Mouse (Mus musculus) midbrain, postnatal 0 days (tissue): ENCODE measurements around the gene Upk3bl. TPM values are rescaled to one million over a fixed set of nuclear protein-coding genes. Genes with fewer than 3 reads are reported as not detected.
"Not testable (repeated sequence)": the region's sequence is repeated elsewhere in the genome, so short reads cannot be mapped to it uniquely, and the experiment has no call there.

Experiments
- ATAC-seq: fragments of 200-750 bp; cut with Nextera tagmentation; 2 replicates; pipeline ENCODE4 v1.8.0; 2017; ENCODE audit warnings: moderate number of reproducible peaks, mild to moderate bottlenecking, moderate TSS enrichment, moderate library complexity; ENCODE audit not compliant: low FRiP score
- DNase-seq: peaks from one replicate; pipeline ENCODE4 v3.0.0-alpha.2; 2015; ENCODE audit warnings: low spot score
- H3K27ac ChIP-seq: fragments of 300-500 bp; sonication (generic); 2 replicates; pipeline ENCODE4 v1.5.1; 2014; ENCODE audit warnings: low read depth, mild to moderate bottlenecking, low read length, mixed read lengths
- H3K27me3 ChIP-seq: fragments of 300-500 bp; sonication (generic); 2 replicates; pipeline ENCODE4 v1.6.1; 2014; ENCODE audit warnings: low read length, control low read depth, mixed read lengths; ENCODE audit not compliant: insufficient read depth
- H3K36me3 ChIP-seq: fragments of 300-500 bp; sonication (generic); 2 replicates; pipeline ENCODE4 v1.6.1; 2014; ENCODE audit warnings: low read length, control low read depth, mixed read lengths; ENCODE audit not compliant: insufficient read depth
- H3K4me1 ChIP-seq: fragments of 300-500 bp; sonication (generic); 2 replicates; pipeline ENCODE4 v1.6.1; 2014; ENCODE audit warnings: mild to moderate bottlenecking, control low read depth, antibody characterized with exemption, low read length, mixed read lengths; ENCODE audit not compliant: insufficient read depth
- H3K4me2 ChIP-seq: fragments of 300-500 bp; sonication (generic); 2 replicates; pipeline ENCODE4 v1.6.1; 2014; ENCODE audit warnings: low read depth, mild to moderate bottlenecking, low read length, mixed read lengths; ENCODE audit not compliant: poor library complexity, severe bottlenecking
- H3K4me3 ChIP-seq: fragments of 300-500 bp; sonication (generic); 2 replicates; pipeline ENCODE4 v1.5.1; 2014; ENCODE audit warnings: low read depth, mild to moderate bottlenecking, low read length, moderate library complexity
- H3K9ac ChIP-seq: fragments of 300-500 bp; sonication (generic); replicated peaks from 2 replicates; pipeline ENCODE4 v1.6.1; 2014; ENCODE audit warnings: mild to moderate bottlenecking, low read length, moderate library complexity, mixed read lengths; ENCODE audit not compliant: poor library complexity, severe bottlenecking
- H3K9me3 ChIP-seq: fragments of 300-500 bp; sonication (generic); 2 replicates; pipeline ENCODE4 v1.6.1; 2016; ENCODE audit warnings: low read length, control low read depth
- CTCF ChIP-seq: IDR thresholded peaks from 2 replicates; pipeline ENCODE4 v1.5.1; 2016; ENCODE audit warnings: antibody characterized with exemption, mild to moderate bottlenecking
- WGBS: fragments of 180-500 bp; shearing (Covaris S2); extraction: QIAGEN DNeasy Blood & Tissue Kit; methylation state at CpG from one replicate; pipeline ENCODE4 v1.1.7; 2014; 5-methylcytosine and 5-hydroxymethylcytosine counted together
- microRNA-seq: library from miRNA; unstranded; fragments of <30 nt; microRNA quantifications from one replicate; pipeline ENCODE4, GENCODE M21; 2016; ENCODE audit warnings: borderline number of aligned reads
- polyA plus RNA-seq: library from polyadenylated mRNA; unstranded; fragments of >200 nt; fragmentation: Nextera tagmentation; extraction: Ambion mirVana; gene quantifications from 2 replicates; pipeline ENCODE4 v1.2.1, GENCODE M21; 2015
- total RNA-seq: library from RNA; depleted of rRNA; stranded (reverse); fragments of >200 nt; gene quantifications from 2 replicates; pipeline ENCODE4 v1.2.3, GENCODE M21; 2014; rRNA removed

Gene Upk3bl
- total and polyA plus RNA-seq, 2 experiments from 2014 or later = not detected

GRCm38 (mm10) chr5:136109042-136109441, 54.8 kb downstream of the Upk3bl start:
- Histone ChIP-seq H3K4me3 (no peak overlapping the region), H3K4me1 (no peaks in the 10 kb centered on the region), H3K27ac (no peak overlapping the region), H3K36me3 (0 out of 2 replicates have a peak, but pooled peaks cover 6% of the 10 kb centered on the region), H3K9ac (no peak overlapping the region), H3K4me2 (no peak overlapping the region), H3K9me3 (no peaks in the 10 kb centered on the region), H3K27me3 (no peaks in the 10 kb centered on the region)
- WGBS = 77% methylated on average over 3 of the region's 3 CpGs
- DNase-seq (no peak), ATAC-seq (no peak)
- no peak for TF ChIP-seq CTCF

DNA sequence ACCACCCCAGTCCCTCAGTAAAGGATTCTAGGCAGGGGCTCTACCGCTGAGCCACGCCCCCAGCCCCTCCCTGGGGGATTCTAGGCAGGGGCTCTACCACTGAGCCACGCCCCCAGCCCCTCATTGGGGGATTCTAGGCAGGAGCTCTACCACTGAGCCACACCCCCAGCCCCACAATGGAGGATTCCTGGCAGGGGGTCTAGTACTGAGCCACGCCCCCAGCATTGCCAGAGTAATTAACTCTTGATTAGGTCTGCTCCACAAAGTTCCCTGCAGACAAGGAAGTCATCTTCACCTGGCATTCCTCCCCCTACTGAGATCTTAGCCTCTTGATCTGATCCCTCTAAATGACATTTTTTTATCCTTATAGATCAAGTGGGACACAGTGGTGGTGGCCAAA, 59.3 kb downstream of the Upk3bl start:
- ATAC-seq, H3K27ac ChIP-seq, H3K4me3 ChIP-seq, H3K4me2 ChIP-seq, DNase-seq, H3K4me1 ChIP-seq, H3K27me3 ChIP-seq, H3K36me3 ChIP-seq, H3K9ac ChIP-seq, H3K9me3 ChIP-seq: not testable (repeated sequence)
- WGBS = 48% methylated on average over 4 of the region's 4 CpGs

Small RNAs within 50 kb of the gene (microRNA-seq; reads per million reads assigned to microRNA genes)
- gene Mir7035 = 2.7 reads per million

Other genes starting within 250 kb of the Upk3bl start
- 85.2 and 123 TPM in 2 replicates for gene Srrm3, start 247.6 kb upstream of the Upk3bl start, total RNA-seq
- 52.5 and 58.8 TPM in 2 replicates for gene Srrm3, start 247.6 kb upstream of the Upk3bl start, polyA plus RNA-seq
- gene Hspb1, start 166.6 kb upstream of the Upk3bl start, total RNA-seq = 26.2 and 28.8 TPM in 2 replicates
- gene Hspb1, start 166.6 kb upstream of the Upk3bl start, polyA plus RNA-seq = 19.2 and 19.3 TPM in 2 replicates
- gene Ywhag, start 119.9 kb upstream of the Upk3bl start, total RNA-seq = 357 and 411 TPM in 2 replicates
- gene Ywhag, start 119.9 kb upstream of the Upk3bl start, polyA plus RNA-seq = 906 and 919 TPM in 2 replicates
- 8.0 and 8.9 TPM in 2 replicates for gene Ssc4d, start 80.0 kb upstream of the Upk3bl start, total RNA-seq
- gene Ssc4d, start 80.0 kb upstream of the Upk3bl start, polyA plus RNA-seq = 3.6 TPM in 2 replicates
- gene Zp3, start 74.4 kb upstream of the Upk3bl start, total RNA-seq = 0.99 TPM in 1 of 2 replicates, not detected in the other
- 0.21 and 0.27 TPM in 2 replicates for gene Zp3, start 74.4 kb upstream of the Upk3bl start, polyA plus RNA-seq
- 22.3 and 25.4 TPM in 2 replicates for gene Dtx2, start 59.7 kb upstream of the Upk3bl start, total RNA-seq
- 20.1 and 20.5 TPM in 2 replicates for gene Dtx2, start 59.7 kb upstream of the Upk3bl start, polyA plus RNA-seq
- gene Upk3b, start 16.0 kb upstream of the Upk3bl start, total RNA-seq = not detected in 2 replicates
- not detected in 2 replicates for gene Upk3b, start 16.0 kb upstream of the Upk3bl start, polyA plus RNA-seq
- gene Rasa4, start 29.4 kb downstream of the Upk3bl start, total RNA-seq = 30.6 and 31.3 TPM in 2 replicates
- 26.8 and 29.6 TPM in 2 replicates for gene Rasa4, start 29.4 kb downstream of the Upk3bl start, polyA plus RNA-seq
- 129 and 142 TPM in 2 replicates for gene Polr2j, start 62.1 kb downstream of the Upk3bl start, total RNA-seq
- 230 and 237 TPM in 2 replicates for gene Polr2j, start 62.1 kb downstream of the Upk3bl start, polyA plus RNA-seq
- gene Lrwd1, start 81.6 kb downstream of the Upk3bl start, total RNA-seq = 25.4 and 33.2 TPM in 2 replicates
- 16.3 and 16.5 TPM in 2 replicates for gene Lrwd1, start 81.6 kb downstream of the Upk3bl start, polyA plus RNA-seq
- gene Alkbh4, start 81.7 kb downstream of the Upk3bl start, total RNA-seq = 16.7 and 21.2 TPM in 2 replicates
- gene Alkbh4, start 81.7 kb downstream of the Upk3bl start, polyA plus RNA-seq = 15.0 and 17.6 TPM in 2 replicates
- 108 and 136 TPM in 2 replicates for gene Orai2, start 116.2 kb downstream of the Upk3bl start, total RNA-seq
- gene Orai2, start 116.2 kb downstream of the Upk3bl start, polyA plus RNA-seq = 68.8 and 70.8 TPM in 2 replicates
- 7.9 and 24.0 TPM in 2 replicates for gene Prkrip1, start 144.5 kb downstream of the Upk3bl start, total RNA-seq
- 64.9 and 68.9 TPM in 2 replicates for gene Prkrip1, start 144.5 kb downstream of the Upk3bl start, polyA plus RNA-seq
- 51.2 and 58.0 TPM in 2 replicates for gene Sh2b2, start 192.1 kb downstream of the Upk3bl start, total RNA-seq
- gene Sh2b2, start 192.1 kb downstream of the Upk3bl start, polyA plus RNA-seq = 20.9 and 21.6 TPM in 2 replicates